Mouse (Mus musculus): Measurements from ENCODE around the gene Rab38. TPM values are rescaled to one million over a fixed set of nuclear protein-coding genes. Genes with fewer than 3 reads are reported as not detected.

The Rab38 gene
- not detected for total RNA-seq (2023)

DNA sequence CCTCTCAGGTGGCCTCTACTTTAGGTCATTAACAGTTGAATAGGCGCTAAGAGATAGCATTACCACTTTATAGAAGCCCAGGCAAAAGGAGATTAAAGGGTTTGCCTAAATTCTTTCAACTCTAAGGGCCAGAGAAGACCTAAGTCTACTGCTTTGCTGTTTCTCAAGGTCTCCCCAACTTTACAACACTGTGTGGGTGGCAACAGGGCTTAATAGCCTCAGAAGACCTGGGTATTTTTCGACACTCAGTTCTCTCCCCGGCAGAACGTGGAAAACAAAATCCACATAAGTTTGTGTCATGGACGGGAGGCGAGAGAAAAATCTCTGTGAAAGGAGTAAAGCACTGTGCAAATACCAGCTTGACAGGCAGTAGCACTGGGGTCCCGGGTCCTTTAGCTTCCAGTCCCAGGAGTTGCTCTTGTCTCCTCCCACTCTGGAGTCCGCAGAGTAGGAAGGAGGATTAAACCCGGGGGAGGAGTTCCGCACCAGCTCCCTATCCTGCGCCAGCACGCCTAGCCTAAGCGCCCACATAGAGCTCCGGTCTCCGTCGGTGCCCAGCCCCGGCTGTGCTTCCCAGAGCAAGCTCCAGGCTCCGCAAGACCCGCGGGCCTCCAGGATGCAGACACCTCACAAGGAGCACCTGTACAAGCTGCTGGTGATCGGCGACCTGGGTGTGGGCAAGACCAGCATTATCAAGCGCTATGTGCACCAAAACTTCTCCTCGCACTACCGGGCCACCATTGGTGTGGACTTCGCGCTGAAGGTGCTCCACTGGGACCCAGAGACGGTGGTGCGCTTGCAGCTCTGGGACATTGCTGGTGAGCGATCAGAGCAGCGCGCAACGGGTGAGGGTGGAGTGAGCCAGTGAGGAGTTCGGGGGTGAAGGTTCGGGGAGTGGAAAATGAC lies at the start of gene Rab38:
Gene Rab38 (plus strand): TSS at position 488 of the 906 bp plus-strand sequence.

Other genes with a start within 250 kb of the Rab38 start
- 100 to 1,000 TPM; 255 TPM for gene Ctsc, start 152.2 kb upstream of the Rab38 start, total RNA-seq (2023)